9 mouse cellular contexts compared by ENCODE assay signal in genomic region chr12:21227076-21227980, GRCm38 (mm10). TPM values are rescaled to one million over a fixed set of nuclear protein-coding genes. Genes with fewer than 3 reads are reported as not detected.
DNase-seq lines count a peak whose midpoint lies in the region; ATAC-seq and TF ChIP-seq lines count a peak whose summit lies in the region.
"Had no signal": no experiment of that assay in that cellular context is flagged by ENCODE, and none has a peak within 500 bp of the region (broad histone marks: within the 10 kb centered on the region; RNA-seq: fewer than 3 reads in every experiment).

No protein-coding gene starts in this region.

- CTCF ChIA-PET in Patski (lab: Charles Lee): interaction anchor here (0.7 to 2.0 kb wide), 7 partner anchors 10 to 152 kb away, joined by 3 to 8 read pairs (median 5); no protein-coding TSS in a partner anchor

- H3K27me3 ChIP-seq in Patski: no peaks in the 10 kb centered on the region
- H3K27me3 ChIP-seq in kidney, embryonic 14.5 days (ENCODE audit: control insufficient read depth, insufficient read depth, low read length): no peaks in the 10 kb centered on the region
- no peaks in the 10 kb centered on the region for H3K27me3 ChIP-seq in stomach, embryonic 14.5 days (ENCODE audit: control insufficient read depth, insufficient read depth, low read length)
- H3K27me3 ChIP-seq: neural tube, embryonic 12.5 days had no signal

- H3K27ac ChIP-seq in kidney, embryonic 14.5 days (ENCODE audit: low read depth, low read length): no peak overlapping the region
- H3K27ac ChIP-seq in stomach, embryonic 14.5 days (ENCODE audit: low read length): no peak overlapping the region
- H3K27ac ChIP-seq: neural tube, embryonic 12.5 days had no signal

- ATAC-seq in Patski: peak; percentile 87
- ATAC-seq in kidney, embryonic 14.5 days (ENCODE audit: low FRiP score, low TSS enrichment): 0 out of 2 replicates have a peak, but pooled peaks have one; percentile 44
- peak; percentile 43; the same call in 1 of the 2 replicates for ATAC-seq in stomach, embryonic 14.5 days (ENCODE audit: insufficient number of reproducible peaks, insufficient read depth, low FRiP score, low read depth)

- H3K9ac ChIP-seq in kidney, embryonic 14.5 days (ENCODE audit: low read depth, low read length): no peak overlapping the region
- no peak overlapping the region for H3K9ac ChIP-seq in stomach, embryonic 14.5 days (replicated peaks; ENCODE audit: low read depth, low read length)
- H3K9ac ChIP-seq: neural tube, embryonic 12.5 days had no signal

- in situ Hi-C loops in Patski (cut with MboI; ENCODE audit: low pct_unique_long_range_greater_than_20kb): no loop called here

- peak; percentile 57 for TF ChIP-seq CTCF in Patski (IDR thresholded peaks at IDR 0.05)

- DNase-seq in layer of hippocampus, adult 11-12 months (ENCODE audit: low spot score): peak; percentile 35
- no peak for DNase-seq in layer of hippocampus, postnatal 25 days (ENCODE audit: extremely low spot score in 1 of 2, low spot score in 1 of 2)
- DNase-seq in Patski (ENCODE audit: low read depth, low spot score): peak; percentile 73
- peak; percentile 71 to 72 for DNase-seq in cerebellum, postnatal 14 days
- DNase-seq in heart, adult 9 months (ENCODE audit: low spot score in 2 of 2): peak; percentile 82 to 84
- peak; percentile 91 for DNase-seq in lung, postnatal 25 days (ENCODE audit: low spot score)

- no peak overlapping the region for H3K4me3 ChIP-seq in kidney, embryonic 14.5 days (ENCODE audit: low read length)
- H3K4me3 ChIP-seq in stomach, embryonic 14.5 days (ENCODE audit: low read depth, low read length): no peak overlapping the region
- H3K4me3 ChIP-seq: neural tube, embryonic 12.5 days had no signal

- POLR2A ChIA-PET in Patski (lab: Charles Lee): interaction anchor here (1.1 kb wide), 1 partner anchor 20 kb away, joined by 3 read pairs; no protein-coding TSS in a partner anchor

- no peaks in the 10 kb centered on the region for H3K9me3 ChIP-seq in kidney, embryonic 14.5 days (ENCODE audit: control insufficient read depth, low read length)
- H3K9me3 ChIP-seq in stomach, embryonic 14.5 days (ENCODE audit: control insufficient read depth, low read depth, low read length): no peaks in the 10 kb centered on the region
- H3K9me3 ChIP-seq: neural tube, embryonic 12.5 days had no signal

- H3K4me2 ChIP-seq in kidney, embryonic 14.5 days (replicated peaks; ENCODE audit: low read depth, low read length): no peak overlapping the region
- no peak overlapping the region for H3K4me2 ChIP-seq in stomach, embryonic 14.5 days (replicated peaks; ENCODE audit: low read depth, low read length)
- H3K4me2 ChIP-seq: neural tube, embryonic 12.5 days had no signal

- no peaks in the 10 kb centered on the region for H3K4me1 ChIP-seq in kidney, embryonic 14.5 days (ENCODE audit: control insufficient read depth, insufficient read depth, low read length)
- no peaks in the 10 kb centered on the region for H3K4me1 ChIP-seq in stomach, embryonic 14.5 days (ENCODE audit: control insufficient read depth, insufficient read depth, low read length)
- H3K4me1 ChIP-seq: neural tube, embryonic 12.5 days had no signal

- H3K36me3 ChIP-seq in kidney, embryonic 14.5 days (ENCODE audit: control insufficient read depth, insufficient read depth, low read length): peaks cover 33% of the 10 kb centered on the region
- peaks cover 10% of the 10 kb centered on the region; the same call in 1 of the 2 replicates for H3K36me3 ChIP-seq in stomach, embryonic 14.5 days (ENCODE audit: control insufficient read depth, insufficient read depth, low read length)

- WGBS in kidney, embryonic 14.5 days: 51% methylated on average over 6 of the region's 6 CpGs
- WGBS in stomach, embryonic 14.5 days: 46% methylated on average over 6 of the region's 6 CpGs

RNA-seq across cellular contexts. Expression of gene Cpsf3, which starts 57.9 kb away (rescaled TPM):
- total RNA-seq in layer of hippocampus, postnatal 25 days (2021): 10 to 100 TPM; 48.2 to 50.7 TPM
- polyA plus RNA-seq in Patski (2021): 54.8 TPM
- polyA plus RNA-seq in kidney, embryonic 14.5 days (2014; fragmentation: Nextera tagmentation; extraction: Ambion mirVana): 87.6 and 120 TPM in 2 replicates
- 105 and 112 TPM in 2 replicates for polyA plus RNA-seq in stomach, embryonic 14.5 days (2014; fragmentation: Nextera tagmentation; extraction: Ambion mirVana)

RNA-seq across cellular contexts. Expression of gene Itgb1bp1, which starts 58.8 kb away (rescaled TPM):
- total RNA-seq in layer of hippocampus, postnatal 25 days (2021): 10 to 100 TPM; 44.4 to 48.6 TPM
- polyA plus RNA-seq in Patski (2021): 62.4 TPM
- polyA plus RNA-seq in kidney, embryonic 14.5 days (2014; fragmentation: Nextera tagmentation; extraction: Ambion mirVana): 42.9 and 43.5 TPM in 2 replicates
- polyA plus RNA-seq in stomach, embryonic 14.5 days (2014; fragmentation: Nextera tagmentation; extraction: Ambion mirVana): 51.0 and 57.6 TPM in 2 replicates

Comparison
In these comparisons a context has a peak if more than half of its experiments do, and no peak if none do; other contexts are left out.
1. DNase-seq: peak in layer of hippocampus, adult 11-12 months (single experiment), Patski (single experiment), cerebellum, postnatal 14 days (2 of 2), heart, adult 9 months (2 of 2) and lung, postnatal 25 days (single experiment); none in layer of hippocampus, postnatal 25 days (0 of 2).
2. Peak in every context shown above with its lines, with median percentiles within 50 percentile points of each other: ATAC-seq.